Mouse (Mus musculus) C2C12 (cell line): ENCODE data around the gene Pigs. TPM values are rescaled to one million over a fixed set of nuclear protein-coding genes. Genes with fewer than 3 reads are reported as not detected.

Experiments
- H3K27me3 ChIP-seq: one replicate; pipeline ENCODE4 v1.6.1; 2011; ENCODE audit not compliant: control insufficient read depth, insufficient read depth, insufficient read length
- H3K36me3 ChIP-seq: one replicate; pipeline ENCODE4 v1.6.1; 2011; ENCODE audit not compliant: control insufficient read depth, insufficient read depth
- H3K4me3 ChIP-seq: one replicate; pipeline ENCODE4 v1.5.1; 2011; ENCODE audit warnings: mild to moderate bottlenecking, control low read depth; ENCODE audit not compliant: poor library complexity, insufficient read depth, severe bottlenecking
- H3K79me2 ChIP-seq: one replicate; pipeline ENCODE4 v1.6.1; 2011; ENCODE audit not compliant: control insufficient read depth, insufficient read depth
- H3K79me3 ChIP-seq: one replicate; pipeline ENCODE4 v1.6.1; 2011; ENCODE audit warnings: low read depth, control low read depth
- H3ac ChIP-seq: one replicate; pipeline ENCODE3; 2011; ENCODE audit warnings: low read depth; ENCODE audit not compliant: control insufficient read depth, insufficient read length
- CEBPB ChIP-seq: IDR thresholded peaks from one replicate; pipeline ENCODE4 v1.6.1; 2011; ENCODE audit warnings: low read depth, mild to moderate bottlenecking, control low read depth, moderate library complexity
- CTCF ChIP-seq: IDR thresholded peaks from one replicate; pipeline ENCODE4 v1.5.1; 2011; ENCODE audit not compliant: control insufficient read depth, insufficient read depth, insufficient read length
- FOSL1 ChIP-seq: IDR thresholded peaks from one replicate; pipeline ENCODE4 v1.8.0; 2011; ENCODE audit warnings: mild to moderate bottlenecking, low read length; ENCODE audit not compliant: poor library complexity, insufficient read depth, severe bottlenecking
- MAX ChIP-seq: IDR thresholded peaks from one replicate; pipeline ENCODE4 v1.6.1; 2011; ENCODE audit warnings: mild to moderate bottlenecking, control low read depth
- MYOD1 ChIP-seq: IDR thresholded peaks from one replicate; pipeline ENCODE4 v1.6.1; 2011; ENCODE audit warnings: low read depth; ENCODE audit not compliant: control insufficient read depth, insufficient read length
- MYOG ChIP-seq: IDR thresholded peaks from one replicate; pipeline ENCODE4 v1.6.1; 2011; ENCODE audit not compliant: control insufficient read depth, insufficient read length; ENCODE audit errors: extremely low read depth
- USF1 ChIP-seq: IDR thresholded peaks from one replicate; pipeline ENCODE4 v1.6.1; 2011; ENCODE audit warnings: low read depth, mild to moderate bottlenecking, control low read depth, moderate library complexity
- polyA plus RNA-seq: library from polyadenylated mRNA; unstranded; fragments of >200 nt; fragmentation: generic; extraction: Trizol; gene quantifications from one replicate; pipeline ENCODE4 v1.2.1, GENCODE M21; 2012; ENCODE audit warnings: missing spikeins

The Pigs gene
- polyA plus RNA-seq, 1 experiment: 37.1 TPM

DNA sequence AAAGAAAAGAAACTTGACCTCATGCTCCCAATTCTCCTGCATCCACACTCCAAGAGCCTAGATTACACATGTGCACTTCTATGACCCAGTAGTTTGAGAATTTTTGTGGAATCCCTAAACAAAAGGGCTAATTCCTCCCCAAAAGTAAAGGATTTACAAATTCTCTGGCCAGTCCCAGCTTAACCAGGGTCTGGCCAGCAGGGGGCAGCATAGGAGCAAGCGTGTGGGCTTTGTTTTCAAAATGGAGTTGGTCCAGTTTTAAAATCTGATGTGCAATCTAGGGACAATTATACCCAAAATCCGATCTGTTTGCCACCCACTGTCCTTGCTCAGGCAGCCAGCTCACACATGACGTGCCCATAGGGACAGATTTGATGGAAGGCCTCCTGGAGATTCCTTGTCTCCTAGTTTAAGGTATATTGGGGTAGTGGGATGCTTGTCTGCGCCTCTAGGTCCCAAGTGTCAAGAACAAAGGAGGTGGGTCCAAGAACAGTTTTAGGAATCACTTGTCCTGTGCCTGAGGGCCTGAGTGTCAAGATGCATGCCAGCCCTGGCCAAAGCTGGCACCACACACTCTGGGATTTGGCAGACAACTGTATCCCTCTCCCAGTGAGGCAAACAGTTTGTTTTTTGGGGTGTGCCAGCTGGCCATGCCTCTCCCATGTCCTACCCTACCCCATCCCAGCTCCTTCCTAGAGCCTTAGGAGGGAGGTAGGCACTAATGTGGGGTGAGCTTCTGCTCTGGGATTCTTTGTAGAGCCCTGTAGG, 27.4 kb downstream of the Pigs start:
- no peaks in the 10 kb centered on the region for H3K36me3 ChIP-seq
- no peaks in the 10 kb centered on the region for H3K79me2 ChIP-seq
- no peaks in the 10 kb centered on the region for H3K27me3 ChIP-seq
- no peak for TF ChIP-seq MYOD1
- TF ChIP-seq CTCF: peak; percentile 41
- no peak overlapping the region for H3ac ChIP-seq
- no peaks in the 10 kb centered on the region for H3K79me3 ChIP-seq
- H3K4me3 ChIP-seq: no peak overlapping the region

GRCm38 (mm10) chr11:78358330-78359007, 30.3 kb downstream of the Pigs start:
- Histone ChIP-seq H3K4me3 (no peak overlapping the region), H3K79me3 (no peaks in the 10 kb centered on the region)
- TF ChIP-seq MYOD1: no peak
- TF ChIP-seq CTCF: peak; percentile 60
- no peak for TF ChIP-seq USF1

DNA sequence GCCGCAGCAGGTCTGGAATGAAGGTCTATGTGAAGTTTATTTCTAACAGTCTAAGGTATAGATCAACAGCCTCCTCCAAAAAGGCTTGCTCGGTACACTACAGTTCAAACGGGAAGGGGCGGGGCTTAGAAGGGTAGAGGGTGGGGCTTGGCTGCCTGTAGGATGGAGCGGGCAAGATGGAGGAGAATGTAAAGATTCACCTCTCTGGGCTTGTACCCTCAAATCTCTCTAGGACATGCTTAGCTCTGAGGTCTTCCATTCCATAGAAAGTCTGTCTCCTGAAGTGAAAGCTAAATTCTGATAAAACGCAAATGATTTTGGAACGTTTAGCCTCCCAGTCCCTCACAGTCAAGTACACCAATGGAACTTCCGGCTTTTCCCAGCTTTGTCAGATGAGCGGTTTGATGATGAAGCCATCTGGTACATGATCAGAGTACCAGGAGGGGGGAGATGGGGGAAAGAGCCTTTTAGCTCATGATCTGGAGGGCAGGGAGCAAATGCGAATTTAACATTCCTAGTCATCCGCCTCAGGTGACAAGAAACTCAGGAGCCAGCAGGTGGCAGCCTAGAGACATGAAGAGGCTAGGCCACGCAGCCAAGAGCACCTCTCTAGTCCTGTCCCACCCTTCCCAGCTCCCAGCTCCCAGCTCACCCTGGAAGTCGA, 32.0 kb downstream of the Pigs start:
- Histone ChIP-seq H3K4me3 (no peak overlapping the region), H3ac (no peak overlapping the region), H3K27me3 (no peaks in the 10 kb centered on the region), H3K79me3 (no peaks in the 10 kb centered on the region), H3K36me3 (no peaks in the 10 kb centered on the region), H3K79me2 (no peaks in the 10 kb centered on the region)
- peak; percentile 15 for TF ChIP-seq MAX
- peak; percentile 75 for TF ChIP-seq CTCF
- TF ChIP-seq MYOG: no peak

More at GRCm38 (mm10) chr11:78358330-78359007, 30.3 kb downstream of the Pigs start:
- Histone ChIP-seq H3K36me3 (no peaks in the 10 kb centered on the region), H3ac (no peak overlapping the region), H3K79me2 (no peaks in the 10 kb centered on the region), H3K27me3 (no peaks in the 10 kb centered on the region)

- no peaks in the 10 kb centered on the region for H3K27me3 ChIP-seq
- H3K79me3 ChIP-seq: no peaks in the 10 kb centered on the region
- no peaks in the 10 kb centered on the region for H3K36me3 ChIP-seq
- H3K4me3 ChIP-seq: no peak overlapping the region
- no peaks in the 10 kb centered on the region for H3K79me2 ChIP-seq
- no peak overlapping the region for H3ac ChIP-seq
- TF ChIP-seq USF1 (no peak), MYOG (no peak), CTCF (no peak), MAX (no peak), FOSL1 (no peak), CEBPB (no peak), MYOD1 (no peak)
Observed at GRCm38 (mm10) chr11:78360789-78361131, 32.5 kb downstream of the Pigs start.

GRCm38 (mm10) chr11:78363309-78364007, 35.2 kb downstream of the Pigs start:
- no peak overlapping the region for H3K4me3 ChIP-seq
- no peaks in the 10 kb centered on the region for H3K79me3 ChIP-seq
- peak overlapping the region; percentile 34 for H3ac ChIP-seq
- TF ChIP-seq CTCF (no peak), CEBPB (no peak), MAX (no peak), MYOG (no peak), FOSL1 (no peak), USF1 (no peak)
- H3K79me2 ChIP-seq: no peaks in the 10 kb centered on the region
- no peaks in the 10 kb centered on the region for H3K36me3 ChIP-seq
- H3K27me3 ChIP-seq: no peaks in the 10 kb centered on the region
